In genomic region chr13:46162025-46162374, GRCm38 (mm10) we compare ENCODE assay signal across 7 mouse cellular contexts.
A peak's percentile ranks its signal among the peaks of the same experiment; 100 is the strongest.
DNase-seq lines count a peak whose midpoint lies in the region; ATAC-seq and TF ChIP-seq lines count a peak whose summit lies in the region.

No protein-coding gene starts in this region.

- 2% methylated on average over 10 of the region's 10 CpGs for WGBS in heart, adult 2 months
- 1% methylated on average over 10 of the region's 10 CpGs for WGBS in kidney, adult 2 months
- WGBS in limb, embryonic 11.5 days, result 6% methylated on average over 10 of the region's 10 CpGs
- under 1% methylated on average over 10 of the region's 10 CpGs for WGBS in midbrain, embryonic 16.5 days

- peak; percentile 98 for TF ChIP-seq CTCF in heart, adult 2 months (IDR thresholded peaks at IDR 0.05)
- peak; percentile 95 for TF ChIP-seq CTCF in kidney, adult 2 months (conservative IDR thresholded peaks at IDR 0.05; ENCODE audit: insufficient read depth, insufficient read length, low read depth, low read length)

- peak; percentile 81 for DNase-seq in adrenal gland, postnatal 10 days
- DNase-seq in embryo, embryonic 9.5 days (ENCODE audit: extremely low spot score), result peak; percentile 79
- peak; percentile 68 to 70 for DNase-seq in heart, adult 2 months
- peak; percentile 85 for DNase-seq in kidney, adult 2 months
- peak; percentile 84 for DNase-seq in limb, embryonic 11.5 days (ENCODE audit: low spot score)
- peak; percentile 12 to 51 for DNase-seq in spleen, postnatal 10 days (ENCODE audit: low spot score in 2 of 2)

- H3K36me3 ChIP-seq in heart, adult 2 months (ENCODE audit: control insufficient read depth, insufficient read depth, low read length), result no peaks in the 10 kb centered on the region
- no peaks in the 10 kb centered on the region for H3K36me3 ChIP-seq in kidney, adult 2 months (ENCODE audit: control insufficient read depth, insufficient read depth, low read length)
- H3K36me3 ChIP-seq in limb, embryonic 11.5 days (ENCODE audit: control insufficient read depth, insufficient read depth, low read length), result no peaks in the 10 kb centered on the region
- H3K36me3 ChIP-seq in midbrain, embryonic 16.5 days (ENCODE audit: control insufficient read depth, insufficient read depth, low read length), result no peaks in the 10 kb centered on the region

- no peaks in the 10 kb centered on the region for H3K9me3 ChIP-seq in limb, embryonic 11.5 days (ENCODE audit: control insufficient read depth, low read length)
- H3K9me3 ChIP-seq in midbrain, embryonic 16.5 days (replicated peaks; ENCODE audit: control insufficient read depth, low read length, poor library complexity, severe bottlenecking), result no peaks in the 10 kb centered on the region

- TF ChIP-seq EP300 in heart, adult 2 months (IDR thresholded peaks at IDR 0.05; ENCODE audit: insufficient read depth, low read depth, low read length), result peak; percentile 78; the same call in 1 of the 2 replicates

- H3K4me1 ChIP-seq in heart, adult 2 months (ENCODE audit: control insufficient read depth, insufficient read depth, low read length), result peaks cover 2% of the 10 kb centered on the region; the same call in 1 of the 2 replicates
- H3K4me1 ChIP-seq in kidney, adult 2 months (ENCODE audit: control insufficient read depth, insufficient read depth, low read length), result peaks cover 8% of the 10 kb centered on the region
- H3K4me1 ChIP-seq in limb, embryonic 11.5 days (ENCODE audit: control insufficient read depth, insufficient read depth, low read length), result peaks cover 7% of the 10 kb centered on the region; the same call in 1 of the 2 replicates
- H3K4me1 ChIP-seq in midbrain, embryonic 16.5 days (ENCODE audit: control insufficient read depth, insufficient read depth, low read length), result peaks cover 10% of the 10 kb centered on the region

- H3K79me2 ChIP-seq in heart, adult 2 months (replicated peaks; ENCODE audit: control insufficient read depth, insufficient read depth, low read length), result no peaks in the 10 kb centered on the region

- H3K4me3 ChIP-seq in heart, adult 2 months, result no peak overlapping the region
- no peak overlapping the region for H3K4me3 ChIP-seq in kidney, adult 2 months (ENCODE audit: insufficient read depth, low read depth, low read length)
- H3K4me3 ChIP-seq in limb, embryonic 11.5 days (ENCODE audit: low read depth, low read length), result 0 out of 2 replicates have a peak overlapping the region, but pooled peaks have one; percentile 4
- H3K4me3 ChIP-seq in midbrain, embryonic 16.5 days (ENCODE audit: low read depth, low read length), result peak overlapping the region; percentile 27

- H3K9ac ChIP-seq in heart, adult 2 months (ENCODE audit: low read depth, low read length), result no peak overlapping the region
- H3K9ac ChIP-seq in limb, embryonic 11.5 days (ENCODE audit: low read length), result no peak overlapping the region
- peak overlapping the region; percentile 28; the same call in 1 of the 2 replicates for H3K9ac ChIP-seq in midbrain, embryonic 16.5 days (ENCODE audit: low read depth, low read length)

- TF ChIP-seq POLR2A in heart, adult 2 months (IDR thresholded peaks at IDR 0.05; ENCODE audit: insufficient read depth, low read depth, low read length), result no peak
- TF ChIP-seq POLR2A in kidney, adult 2 months (IDR thresholded peaks at IDR 0.05; ENCODE audit: low read depth, low read length), result no peak

- H3K27ac ChIP-seq in heart, adult 2 months, result no peak overlapping the region
- no peak overlapping the region for H3K27ac ChIP-seq in kidney, adult 2 months (ENCODE audit: insufficient read depth, low read depth, low read length)
- H3K27ac ChIP-seq in limb, embryonic 11.5 days (replicated peaks; ENCODE audit: low read depth, low read length), result no peak overlapping the region
- peak overlapping the region; percentile 71 for H3K27ac ChIP-seq in midbrain, embryonic 16.5 days (ENCODE audit: low read length)

- H3K4me2 ChIP-seq in limb, embryonic 11.5 days (ENCODE audit: low read depth, severe bottlenecking), result peak overlapping the region; percentile 36; the same call in 1 of the 2 replicates
- H3K4me2 ChIP-seq in midbrain, embryonic 16.5 days (ENCODE audit: low read length), result peak overlapping the region; percentile 54

- no peak for ATAC-seq in limb, embryonic 11.5 days (ENCODE audit: insufficient number of reproducible peaks, low FRiP score, low TSS enrichment, low read depth)
- peak; percentile 93 for ATAC-seq in midbrain, embryonic 16.5 days

- H3K27me3 ChIP-seq in heart, adult 2 months (ENCODE audit: control insufficient read depth, insufficient read depth, low read length), result no peaks in the 10 kb centered on the region
- H3K27me3 ChIP-seq in kidney, adult 2 months (replicated peaks; ENCODE audit: control insufficient read depth, insufficient read depth, low read length), result no peaks in the 10 kb centered on the region
- no peaks in the 10 kb centered on the region for H3K27me3 ChIP-seq in limb, embryonic 11.5 days (ENCODE audit: control insufficient read depth, insufficient read depth, low read length)
- H3K27me3 ChIP-seq in midbrain, embryonic 16.5 days (ENCODE audit: control insufficient read depth, insufficient read depth, low read depth, low read length), result no peaks in the 10 kb centered on the region

- intact Hi-C loops in heart, adult 2 months (cut with DNase I), result loop anchor here (1.0 to 5.0 kb wide), 4 partner anchors 95 to 623 kb away; no protein-coding TSS in a partner anchor

Comparison
In these comparisons a context has a peak if more than half of its experiments do, and no peak if none do; other contexts are left out.
1. DNase-seq: peak in every context shown above with its lines; median percentile 85 in kidney, adult 2 months; 84 in limb, embryonic 11.5 days; 81 in adrenal gland, postnatal 10 days; 79 in embryo, embryonic 9.5 days; 69 in heart, adult 2 months; 32 in spleen, postnatal 10 days.
2. H3K4me3 ChIP-seq: peak in limb, embryonic 11.5 days (single experiment) and midbrain, embryonic 16.5 days (single experiment); none in heart, adult 2 months (single experiment) and kidney, adult 2 months (single experiment).